Mouse (Mus musculus) liver, embryonic 14.5 days (tissue): ENCODE results near the gene Colec11.

Experiments
- CTCF ChIP-seq: IDR thresholded peaks from 2 replicates; pipeline ENCODE4 v1.5.1; 2016; ENCODE audit warnings: antibody characterized with exemption, low read depth, control low read depth
- EP300 ChIP-seq: IDR thresholded peaks from 2 replicates; pipeline ENCODE4 v1.6.1; 2016; ENCODE audit warnings: antibody characterized with exemption, low read depth

DNA sequence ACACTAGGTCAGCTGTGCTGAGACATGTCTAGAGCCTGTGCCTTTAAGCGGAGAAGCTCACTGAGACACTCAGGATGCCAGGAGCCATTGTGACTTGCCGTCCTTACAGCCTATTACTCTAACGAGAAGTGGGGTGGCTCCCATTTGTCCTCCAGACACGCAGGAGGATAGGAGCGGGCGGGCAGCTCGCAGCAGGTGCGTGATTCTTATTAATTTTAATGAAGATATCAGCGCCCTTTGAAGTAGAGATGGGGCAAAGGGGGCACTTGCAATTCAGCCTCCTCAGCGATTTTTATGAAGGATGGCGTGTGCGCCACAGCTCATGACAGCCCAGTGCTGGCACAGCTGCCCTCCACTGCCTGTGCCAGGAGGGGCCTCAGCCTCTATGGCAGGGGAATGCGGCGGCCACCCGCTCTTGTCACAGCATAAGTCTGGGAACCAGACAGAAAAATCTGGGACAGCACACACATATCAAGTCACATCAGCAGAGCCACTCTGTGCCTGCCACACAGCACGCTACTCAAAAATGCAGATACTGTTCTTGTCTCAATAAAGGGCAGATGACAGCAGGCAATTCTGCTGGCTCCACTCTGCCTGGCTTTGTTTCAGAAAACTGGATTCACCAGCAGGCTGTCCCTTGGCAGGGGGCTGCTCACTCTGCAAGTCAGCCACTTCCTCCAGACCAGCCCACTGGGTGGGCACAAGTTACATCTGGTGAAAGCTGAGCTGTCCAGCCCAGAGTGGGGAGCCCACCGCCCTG, 15.5 kb downstream of the Colec11 start:
- TF ChIP-seq CTCF (no peak), EP300 (no peak)
